Mouse (Mus musculus) brain, embryonic 18.5 days (tissue): ENCODE data around the gene Cstb.
"Not testable (repeated sequence)": the region's sequence is repeated elsewhere in the genome, so short reads cannot be mapped to it uniquely, and the experiment has no call there.

Experiments used
- DNase-seq: peaks from one replicate; pipeline ENCODE4 v3.0.0-alpha.2; 2012; ENCODE audit warnings: low read depth, low spot score

Cstb gene

DNA sequence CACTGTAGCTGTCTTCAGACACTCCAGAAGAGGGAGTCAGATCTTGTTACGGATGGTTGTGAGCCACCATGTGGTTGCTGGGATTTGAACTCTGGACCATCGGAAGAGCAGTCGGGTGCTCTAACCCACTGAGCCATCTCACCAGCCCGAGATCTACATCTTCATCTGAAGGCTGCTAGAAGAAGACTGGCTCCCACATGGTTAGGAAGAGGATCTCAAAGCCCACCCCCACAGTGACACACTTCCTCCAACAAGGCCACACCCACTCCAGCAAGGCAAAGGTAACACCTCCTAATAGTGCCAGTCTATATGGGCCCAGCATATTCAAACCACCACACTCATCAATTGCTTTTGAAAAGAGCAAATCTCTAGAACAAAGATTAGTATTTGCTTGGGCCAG, 10.5 kb upstream of the Cstb start:
- DNase-seq, result not testable (repeated sequence)

DNA sequence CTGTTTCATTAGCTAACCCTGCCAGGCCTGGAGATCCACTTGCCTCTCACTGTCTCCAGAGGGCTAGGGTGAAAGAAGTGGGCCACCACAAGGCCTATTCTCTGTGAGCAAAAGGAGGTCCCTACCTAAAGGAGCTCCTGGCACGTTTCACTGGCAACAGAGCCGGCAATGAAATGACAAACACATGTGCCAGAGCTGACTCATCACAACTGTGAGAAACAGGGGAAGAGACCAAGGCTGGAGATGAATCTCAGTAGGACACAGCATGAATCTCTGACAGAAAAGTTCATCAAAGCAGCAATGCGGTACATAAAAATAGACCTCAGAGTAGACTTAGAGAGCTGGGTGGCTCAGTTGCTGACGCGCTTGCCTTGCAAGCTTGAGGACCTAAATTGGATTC, 7.6 kb upstream of the Cstb start:
- no peak for DNase-seq

DNA sequence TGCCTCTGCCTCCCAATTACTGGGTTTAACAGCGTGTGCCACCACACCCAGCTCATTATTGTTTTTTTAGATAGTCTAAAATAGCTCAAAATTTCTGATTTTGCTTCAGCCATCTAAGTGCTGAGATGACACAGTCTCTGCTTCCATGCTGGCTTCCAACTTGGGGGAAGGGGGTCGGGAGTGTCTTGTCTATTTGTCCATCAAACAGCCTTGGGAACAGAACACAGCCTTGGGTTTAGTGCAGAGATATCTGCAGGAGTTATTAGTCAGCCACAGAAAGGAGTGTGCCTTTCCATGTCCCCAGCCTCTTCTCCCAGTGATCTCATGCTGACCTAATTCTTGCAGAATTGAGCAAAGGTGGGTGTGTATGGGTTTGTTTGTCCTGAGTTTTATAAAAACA, 6.7 kb upstream of the Cstb start:
- DNase-seq, result no peak

DNA sequence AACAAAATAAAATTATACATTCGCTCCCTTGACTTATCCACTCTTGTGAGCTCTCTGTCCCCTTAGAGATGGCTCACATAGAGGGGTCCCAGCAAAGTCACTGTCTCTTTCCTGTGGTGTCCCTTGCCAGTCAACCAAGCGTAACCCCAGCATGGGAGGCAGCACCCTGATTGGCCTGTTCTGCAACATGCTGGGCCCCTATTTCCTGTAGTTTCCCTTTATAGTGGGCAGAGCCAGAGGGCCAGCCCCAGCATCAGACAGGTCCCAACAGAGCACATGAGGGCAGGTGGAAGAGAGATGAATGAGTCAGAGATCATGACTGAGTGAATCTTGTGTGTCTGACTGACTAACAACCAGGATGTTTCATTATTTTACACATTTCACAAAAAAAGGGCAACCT, 4.5 kb upstream of the Cstb start:
- no peak for DNase-seq

DNA sequence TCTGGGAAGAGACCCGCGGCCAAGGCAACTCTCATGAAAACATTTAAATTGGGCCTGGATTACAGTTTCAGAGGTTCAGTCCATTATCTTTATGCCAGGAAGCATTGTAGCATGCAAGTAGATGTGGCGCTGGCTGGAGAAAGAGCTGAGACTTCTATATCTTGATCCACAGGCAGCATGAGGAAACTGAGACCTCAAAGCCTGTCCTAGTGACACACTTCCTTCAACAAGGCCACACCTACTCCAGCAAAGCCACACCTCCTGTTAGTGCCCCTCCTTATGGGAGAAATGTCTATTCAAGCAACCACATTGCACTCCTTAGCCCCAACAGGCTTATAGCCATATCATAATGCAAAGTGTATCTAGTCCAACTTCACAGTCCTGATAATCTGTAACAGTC, 2.9 kb upstream of the Cstb start:
- DNase-seq, result no peak

DNA sequence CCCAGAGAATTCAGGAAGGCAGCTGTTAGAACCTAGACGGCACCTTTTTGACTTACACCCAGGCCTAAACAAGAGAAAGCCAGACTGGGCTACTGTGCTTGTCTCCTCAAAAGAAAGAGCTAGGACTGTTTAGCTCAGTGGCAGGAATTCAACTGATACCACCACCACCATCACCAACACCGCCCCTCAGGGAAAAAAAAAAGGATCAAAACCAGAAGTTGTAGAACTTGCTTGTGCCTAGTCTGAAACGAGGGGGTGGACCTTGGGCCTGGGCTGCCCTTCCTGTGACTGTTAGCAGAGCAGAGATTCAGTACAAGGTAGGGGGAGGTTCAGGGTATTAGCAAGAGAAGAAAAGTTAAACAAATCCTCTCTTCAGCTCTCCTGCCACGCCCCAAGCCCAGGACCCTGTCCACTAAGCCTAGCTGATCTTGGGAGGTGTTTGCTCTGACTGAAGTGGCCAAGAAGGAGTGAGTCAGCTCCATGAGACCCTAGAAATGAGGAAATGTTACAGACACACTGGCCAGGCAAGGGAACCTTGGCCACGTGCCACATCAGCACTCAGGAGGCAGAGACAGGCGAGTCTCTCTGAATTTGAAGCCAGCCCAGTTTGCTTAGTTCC, 757 bp downstream of the Cstb start:
- DNase-seq, result no peak

DNA sequence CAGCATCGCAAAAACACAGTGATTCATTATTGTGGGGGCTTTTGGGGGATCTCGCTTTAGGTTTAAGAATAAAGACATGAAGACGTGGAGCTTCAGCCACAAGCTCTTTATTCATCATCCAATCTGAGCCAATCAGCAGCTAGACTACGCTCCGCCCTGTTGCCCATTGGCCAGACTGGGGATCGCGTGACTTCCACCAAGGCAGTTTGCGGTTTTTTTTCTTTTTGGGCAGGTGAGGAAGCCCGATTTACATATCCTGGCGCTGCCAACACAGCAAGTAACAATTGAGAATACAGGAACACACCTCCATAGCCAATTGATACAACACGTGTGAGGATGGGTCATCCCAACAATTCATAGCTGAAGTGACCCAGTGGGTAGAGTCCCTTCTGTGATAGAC, 2.6 kb downstream of the Cstb start:
- no peak for DNase-seq

DNA sequence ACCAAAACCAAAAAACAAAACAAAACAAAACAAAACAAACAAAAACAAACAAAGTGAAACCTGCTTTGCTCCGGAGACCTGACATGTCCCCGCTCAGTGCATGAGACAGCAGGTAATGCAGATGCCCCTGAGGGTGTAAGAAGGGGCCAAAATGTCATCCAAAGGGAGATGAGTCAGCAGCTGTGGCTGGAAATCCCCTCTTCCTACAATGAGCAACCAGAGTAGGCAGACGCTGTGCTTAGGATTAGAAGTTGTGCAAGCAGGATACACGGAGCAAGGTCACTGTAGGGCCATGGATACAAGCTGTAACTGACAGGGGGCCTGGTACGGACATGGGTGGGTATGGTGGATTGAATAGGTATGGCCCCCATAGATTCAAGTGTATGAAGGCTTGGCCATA, 3.7 kb downstream of the Cstb start:
- DNase-seq, result no peak

DNA sequence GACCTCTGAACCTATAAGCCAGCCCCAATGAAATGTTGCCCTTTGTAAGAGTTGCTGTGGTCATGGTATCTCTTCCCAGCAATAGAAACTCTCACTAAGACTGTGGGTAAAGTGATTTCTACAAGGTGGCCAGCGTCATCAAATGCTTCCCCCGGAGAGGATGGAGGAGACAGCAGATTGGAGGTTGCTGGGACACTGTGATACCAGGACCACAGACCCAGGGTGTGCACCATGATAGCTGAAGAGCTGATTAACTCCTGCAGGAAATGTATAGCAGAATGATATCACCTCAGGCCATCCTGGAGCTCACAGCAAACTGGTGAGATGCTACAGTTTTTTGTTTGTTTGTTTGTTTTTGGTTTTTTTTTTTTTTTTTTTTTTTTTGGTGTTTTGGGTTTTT, 4.3 kb downstream of the Cstb start:
- no peak for DNase-seq

DNA sequence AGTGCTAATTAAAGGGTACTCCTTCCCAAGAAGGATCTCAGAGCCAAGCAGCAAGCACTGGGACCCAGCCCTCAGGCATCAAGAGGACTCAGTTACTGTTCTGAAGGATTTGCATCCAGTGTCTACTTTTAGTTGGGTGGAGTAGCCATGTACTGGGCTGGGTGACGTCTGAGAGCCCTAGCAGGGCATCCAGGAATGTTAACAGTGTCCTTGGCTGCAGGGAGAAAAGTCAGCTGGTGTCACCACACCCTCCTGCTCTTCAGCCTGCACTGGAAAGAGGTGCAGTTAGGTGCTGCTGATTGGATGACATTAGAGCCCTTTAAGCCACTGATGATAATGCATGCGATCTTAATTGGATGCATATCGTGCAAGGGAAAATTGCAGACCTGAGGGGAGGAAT, 7.4 kb downstream of the Cstb start:
- no peak for DNase-seq

DNA sequence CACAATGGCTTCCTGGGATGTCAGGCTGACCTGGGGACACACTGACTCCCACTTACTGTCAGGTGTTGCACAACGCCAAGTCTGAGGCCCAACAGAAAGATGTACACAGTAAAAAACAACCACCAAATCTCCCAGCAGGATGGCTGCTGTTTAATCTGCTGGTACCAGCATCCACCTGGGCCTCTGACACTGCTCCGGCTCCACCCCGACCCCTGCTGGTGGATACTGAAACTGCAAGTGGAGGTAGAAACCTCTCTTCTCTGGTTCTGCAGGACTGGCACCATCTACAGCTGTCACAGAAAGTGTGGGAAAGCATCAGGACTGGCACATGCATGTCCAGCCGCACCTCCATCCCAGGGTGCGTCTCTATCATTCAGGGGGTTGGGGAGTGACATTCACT, 12.6 kb downstream of the Cstb start:
- DNase-seq, result no peak

DNA sequence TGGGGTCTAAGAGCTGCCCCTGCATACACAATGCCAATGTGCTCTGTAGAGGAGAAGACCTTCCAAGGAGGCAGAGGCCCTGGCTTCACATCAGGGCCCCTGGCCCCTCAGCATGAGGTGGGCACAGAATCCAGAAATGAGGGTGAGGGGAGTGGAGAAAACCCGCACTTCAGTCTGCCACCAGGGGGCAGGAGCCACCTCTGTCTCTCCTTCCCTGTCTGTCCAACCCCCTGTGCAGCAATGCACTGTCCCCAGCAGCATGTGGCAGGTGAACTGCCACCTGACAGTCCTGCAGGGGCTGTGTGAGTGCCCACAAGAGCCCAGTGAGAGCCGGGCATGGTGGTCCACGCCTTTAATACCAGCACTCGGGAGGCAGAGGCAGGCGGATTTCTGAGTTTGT, 14.1 kb downstream of the Cstb start:
- no peak for DNase-seq

DNA sequence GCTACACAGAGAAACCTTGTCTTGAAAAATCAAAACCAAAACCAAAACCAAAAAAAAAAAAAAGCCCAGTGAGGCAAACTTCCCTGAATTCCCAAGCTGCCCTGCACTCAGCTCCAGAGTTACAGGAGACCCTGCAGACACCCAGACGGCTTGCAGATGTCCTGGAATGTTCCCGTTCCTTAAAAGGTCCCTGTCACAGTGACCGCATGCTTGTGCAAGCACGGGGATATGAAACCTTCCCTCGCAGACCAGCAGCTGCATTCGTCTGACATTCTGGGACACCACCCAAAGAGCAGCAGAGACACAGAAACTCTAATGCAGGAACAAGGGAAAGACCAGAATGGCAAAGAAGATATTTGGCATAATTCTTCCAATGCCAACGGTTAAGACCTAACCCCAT, 14.5 kb downstream of the Cstb start:
- DNase-seq, result no peak

DNA sequence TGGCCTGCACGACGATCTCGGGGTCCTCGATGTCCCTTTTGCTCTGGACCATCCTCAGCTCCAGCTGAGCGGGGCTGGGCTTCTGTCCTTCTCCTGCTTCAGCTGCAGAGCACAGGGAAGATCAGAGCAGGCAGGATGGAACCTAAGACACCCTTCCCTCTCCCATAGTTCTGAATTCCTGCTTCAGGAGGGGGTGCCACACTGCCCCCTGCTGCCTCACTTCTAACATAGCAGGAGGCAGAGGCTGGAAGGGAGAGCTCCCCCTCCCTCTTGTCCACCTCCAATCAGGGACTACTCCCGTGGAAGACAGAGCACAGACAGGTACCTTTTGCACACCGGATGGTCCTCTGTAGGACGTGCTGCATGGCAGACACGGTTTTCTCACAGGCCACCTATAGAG, 15.3 kb downstream of the Cstb start:
- no peak for DNase-seq

DNA sequence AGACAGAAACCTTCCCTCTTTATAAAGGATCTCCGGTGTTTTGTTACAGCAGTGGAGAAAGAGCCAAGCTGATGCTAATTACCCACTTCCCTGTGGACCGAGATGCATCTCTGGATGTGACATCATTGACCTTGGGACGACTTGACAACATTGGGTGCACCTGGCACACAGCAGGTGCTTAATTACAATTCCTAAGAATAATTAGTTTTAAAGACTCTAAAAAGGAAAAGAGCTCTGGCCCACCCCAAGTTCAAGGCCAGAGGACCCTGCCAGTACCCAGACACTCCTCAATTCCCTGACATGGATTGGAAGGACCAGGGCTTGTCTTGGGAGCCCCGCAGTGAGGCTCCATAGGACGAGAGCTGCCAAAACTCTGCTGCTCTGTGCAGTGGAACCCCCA, 16.1 kb downstream of the Cstb start:
- DNase-seq, result no peak

DNA sequence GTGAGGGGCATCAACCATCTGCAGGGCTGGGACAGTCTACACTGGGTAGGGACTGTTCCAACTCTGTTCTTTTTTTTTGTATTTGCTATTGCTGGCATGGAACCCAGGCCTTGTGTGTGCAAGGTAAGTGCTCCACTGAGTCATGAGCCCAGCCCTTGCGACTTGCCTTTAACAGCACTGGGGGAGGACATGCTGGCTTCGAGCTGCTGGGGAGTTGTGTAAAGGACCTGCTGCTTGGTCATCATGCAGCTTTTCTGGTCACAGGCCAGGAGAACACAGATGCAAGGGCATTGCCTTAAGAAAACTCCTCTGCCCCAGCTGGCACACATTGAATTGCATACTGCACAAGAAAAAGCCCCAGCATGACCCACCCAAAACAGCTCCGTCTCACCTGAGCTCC, 16.8 kb downstream of the Cstb start:
- no peak for DNase-seq

DNA sequence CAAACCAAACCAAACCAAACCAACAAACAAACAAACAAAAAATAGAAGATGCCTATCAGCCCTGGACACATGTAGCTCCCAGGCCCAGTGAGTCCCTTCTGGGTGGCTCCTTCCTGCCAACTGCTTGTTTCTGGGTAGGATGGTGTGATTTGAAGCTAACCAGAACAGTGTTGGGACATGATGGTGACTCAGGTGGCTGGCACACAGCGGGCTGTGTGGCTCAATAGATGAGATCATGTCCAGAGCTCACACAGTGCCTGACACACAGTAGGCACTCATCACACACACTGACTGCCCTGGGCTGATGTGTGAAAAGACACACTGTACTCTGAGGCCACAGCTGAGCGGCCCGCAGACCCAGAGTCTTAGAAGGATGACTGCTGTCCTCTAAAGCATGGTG, 20.7 kb downstream of the Cstb start:
- DNase-seq, result no peak

DNA sequence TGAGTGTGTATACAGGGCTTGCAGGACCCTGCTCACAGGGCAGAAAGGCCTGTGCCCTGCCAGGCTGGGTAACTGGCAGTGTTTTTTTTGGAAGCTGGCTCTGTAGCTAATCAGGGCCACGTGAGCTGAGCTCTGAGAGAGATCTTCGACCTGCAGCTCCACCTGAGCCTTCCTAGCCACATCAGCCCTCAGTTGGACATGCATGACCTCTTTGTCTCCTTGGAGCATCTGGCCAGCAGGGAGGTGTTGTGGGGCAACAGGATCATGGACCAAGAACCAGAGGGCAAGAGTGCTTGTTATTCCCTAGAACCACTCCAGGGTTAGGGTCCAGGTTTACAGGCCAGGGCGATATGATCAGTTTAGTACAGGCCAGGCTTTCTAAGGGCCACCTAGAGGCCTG, 21.9 kb downstream of the Cstb start:
- no peak for DNase-seq

DNA sequence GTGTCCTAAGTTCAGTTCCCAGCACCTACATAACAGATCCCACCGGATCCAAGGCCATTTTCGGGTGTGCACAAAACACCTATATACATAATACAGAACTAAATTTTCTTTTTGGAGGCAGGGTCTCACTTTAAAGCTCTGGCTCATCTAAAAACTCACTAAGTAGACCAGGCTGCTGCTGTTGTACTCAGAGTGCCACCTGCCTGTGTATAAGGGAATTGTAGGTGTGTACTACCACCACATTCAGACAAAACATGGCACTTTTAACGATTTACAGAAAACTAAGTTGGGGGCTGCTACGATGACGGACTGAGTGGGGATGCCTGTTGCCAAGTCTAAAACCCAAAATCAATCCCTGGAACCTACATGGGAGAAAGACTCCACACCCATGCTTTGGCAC, 25.3 kb downstream of the Cstb start:
- DNase-seq, result no peak

DNA sequence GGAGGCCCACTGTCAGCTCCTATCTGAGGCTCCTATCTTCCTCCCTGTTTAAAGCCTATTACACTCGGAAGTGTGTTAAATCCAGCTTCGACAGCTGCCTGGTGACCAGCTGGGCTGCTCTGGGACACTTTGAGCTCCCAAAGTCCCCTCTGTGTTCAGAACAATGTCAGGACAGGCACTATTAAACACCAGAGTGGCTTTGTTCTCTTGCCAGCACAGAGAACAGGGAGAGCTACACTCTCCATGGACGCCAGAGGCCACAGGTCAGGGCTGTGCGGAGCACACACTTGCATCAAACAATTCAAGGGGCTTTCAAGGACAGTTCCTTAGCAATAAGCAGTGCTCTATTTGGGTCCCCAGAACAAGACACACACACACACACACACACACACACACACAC, 27.2 kb downstream of the Cstb start:
- no peak for DNase-seq

DNA sequence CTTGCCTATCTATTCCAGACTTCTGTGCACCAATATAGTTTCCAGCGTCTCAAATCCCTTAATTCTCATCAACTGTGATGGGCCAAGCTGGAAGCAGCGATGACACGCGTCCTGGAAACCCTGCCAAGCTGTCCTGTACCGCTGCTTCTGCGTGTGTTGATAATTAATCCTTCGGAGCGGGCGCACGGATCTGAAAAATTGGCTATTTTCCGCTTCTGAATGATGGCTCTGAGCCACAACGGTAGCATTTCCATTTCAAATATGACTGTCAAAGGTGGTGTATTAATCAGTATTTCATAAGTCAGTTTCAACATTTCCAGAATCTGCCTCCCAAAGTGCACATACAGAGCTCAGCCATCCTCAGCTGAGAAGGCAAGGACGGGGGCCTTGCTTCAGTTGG, 31.2 kb downstream of the Cstb start:
- DNase-seq, result no peak

DNA sequence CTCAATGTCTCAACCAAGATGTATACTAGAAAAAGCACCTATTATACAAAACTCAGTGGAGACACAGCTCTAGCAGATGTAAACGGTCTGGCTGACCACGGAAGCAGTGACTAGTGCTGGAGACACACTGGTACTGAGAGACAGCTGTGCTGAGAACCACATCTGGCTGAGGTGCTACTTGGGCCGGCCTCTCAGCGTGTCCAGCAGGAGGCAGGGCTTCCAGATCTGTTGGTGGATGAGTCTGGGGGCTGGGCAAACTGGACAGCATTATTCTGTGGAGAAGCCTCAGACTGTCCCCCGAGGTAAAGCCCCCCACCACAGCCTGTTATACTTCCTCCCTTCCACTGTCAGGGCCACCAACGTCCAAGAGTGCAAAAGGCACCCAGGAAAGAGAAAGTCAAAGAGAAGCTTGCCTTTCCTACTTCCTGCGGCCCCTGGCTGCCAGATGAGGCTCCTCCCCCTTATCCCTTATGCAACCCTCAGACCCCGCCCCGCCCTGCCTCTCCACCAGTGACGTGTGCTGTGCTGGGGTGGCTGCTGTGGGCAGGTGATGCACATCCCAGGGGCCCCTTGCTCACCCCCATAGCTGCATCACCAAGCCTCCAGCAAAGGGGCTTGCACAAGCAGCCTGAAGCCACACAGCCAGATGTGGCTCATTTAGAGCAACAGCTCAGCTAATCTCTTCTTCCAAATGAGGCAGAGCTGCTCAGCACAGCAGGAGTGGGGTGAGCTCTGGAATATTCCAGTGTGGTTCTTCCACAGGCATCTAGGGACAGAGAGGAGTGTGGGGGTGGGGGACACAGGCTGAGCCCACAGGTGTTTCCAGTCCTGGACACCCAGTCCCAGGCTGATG, 32.3 kb downstream of the Cstb start:
- DNase-seq, result no peak

DNA sequence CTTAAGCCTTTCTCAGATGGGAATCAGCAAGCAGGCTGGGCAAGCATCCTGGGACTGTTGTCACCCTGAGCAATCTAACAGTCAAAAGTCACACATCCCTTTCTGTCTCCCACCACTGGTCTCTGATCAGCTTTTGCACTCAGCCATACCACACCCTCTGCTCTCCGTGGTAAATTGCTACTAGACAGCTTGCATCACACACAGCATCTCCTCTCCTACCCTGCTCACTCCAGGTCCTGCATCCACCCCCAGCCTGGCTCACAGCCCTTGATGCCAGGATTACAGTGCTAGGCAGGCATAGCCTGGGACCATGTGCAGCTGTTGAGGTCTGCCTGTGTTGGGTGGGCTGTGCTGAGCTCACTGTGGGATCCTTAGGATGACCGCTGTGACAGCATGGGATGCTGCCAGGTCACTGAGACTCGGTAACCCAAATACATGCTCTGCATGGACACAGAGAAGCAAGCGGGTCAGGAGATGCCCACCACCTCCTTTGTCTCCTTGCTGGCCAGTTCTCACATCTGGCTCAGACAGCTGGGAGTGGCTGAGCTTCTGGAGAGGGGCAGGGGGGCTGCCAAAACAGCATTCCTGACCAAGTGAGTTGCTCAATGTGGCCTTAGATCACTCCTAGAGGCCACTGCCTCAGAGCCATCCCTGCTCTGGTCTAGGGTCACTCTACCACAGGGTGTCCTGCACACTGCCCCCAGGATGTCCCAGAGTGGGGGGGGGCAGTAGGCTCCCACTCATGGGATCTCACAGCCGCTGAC, 33.1 kb downstream of the Cstb start:
- DNase-seq, result no peak
